21 mouse cellular contexts compared by ENCODE assay signal in the genomic region with DNA sequence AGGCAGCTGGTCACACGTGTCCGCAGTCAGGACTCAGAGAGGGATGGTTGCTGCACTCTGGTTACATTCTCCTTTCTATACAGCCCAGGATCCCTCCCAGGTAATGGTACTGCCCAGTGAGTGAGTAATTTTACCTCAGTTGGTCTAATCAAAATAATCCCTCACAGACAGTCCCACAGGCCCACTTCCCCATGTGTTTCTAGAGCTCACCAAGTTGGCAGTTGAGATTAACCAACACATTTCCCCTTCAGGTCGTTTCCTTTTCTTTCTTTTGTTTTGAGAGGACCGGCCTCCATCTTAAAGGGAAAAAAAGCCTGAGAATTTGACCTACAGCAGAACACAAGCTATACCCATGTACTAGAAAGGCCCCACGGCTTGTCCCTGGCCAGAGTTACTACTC. TPM values are rescaled to one million over a fixed set of nuclear protein-coding genes. Genes with fewer than 3 reads are reported as not detected.
"Had no signal": no experiment of that assay in that cellular context is flagged by ENCODE, and none has a peak within 500 bp of the region (broad histone marks: within the 10 kb centered on the region; RNA-seq: fewer than 3 reads in every experiment).

No protein-coding gene starts in this region.

- H3K9ac ChIP-seq: liver, embryonic 15.5 days; liver, postnatal 0 days; lung, embryonic 15.5 days; midbrain, embryonic 13.5 days; midbrain, embryonic 15.5 days; neural tube, embryonic 13.5 days; neural tube, embryonic 15.5 days had no signal

- H3K9me3 ChIP-seq: liver, embryonic 15.5 days; lung, embryonic 15.5 days; midbrain, embryonic 10.5 days; midbrain, embryonic 13.5 days; midbrain, embryonic 15.5 days; neural tube, embryonic 13.5 days; neural tube, embryonic 15.5 days had no signal

- H3K27me3 ChIP-seq: liver, embryonic 15.5 days; lung, embryonic 15.5 days; midbrain, embryonic 13.5 days; midbrain, embryonic 15.5 days; neural tube, embryonic 13.5 days; neural tube, embryonic 15.5 days had no signal

- ATAC-seq: liver, postnatal 0 days; lung, postnatal 0 days; midbrain, embryonic 13.5 days; midbrain, embryonic 15.5 days had no signal

- H3K4me3 ChIP-seq: liver, embryonic 15.5 days; lung, embryonic 15.5 days; midbrain, embryonic 10.5 days; midbrain, embryonic 13.5 days; midbrain, embryonic 15.5 days; myocyte; neural tube, embryonic 13.5 days; neural tube, embryonic 15.5 days had no signal

- H3K27ac ChIP-seq: liver, embryonic 15.5 days; lung, embryonic 15.5 days; macrophage; midbrain, embryonic 10.5 days; midbrain, embryonic 13.5 days; midbrain, embryonic 15.5 days; neural tube, embryonic 13.5 days; neural tube, embryonic 15.5 days had no signal

- DNase-seq: liver, postnatal 0 days; lung, adult 2 months; lung, postnatal 14 days; lung, postnatal 36 days; right cerebral cortex, postnatal 14 days; right cerebral cortex, postnatal 4 days; spleen, adult 18-20 months; thymus, adult 18-20 months; thymus, postnatal 14 days; thymus, postnatal 36 days had no signal

- H3K4me1 ChIP-seq: lung, embryonic 15.5 days had no signal

- H3K36me3 ChIP-seq: liver, embryonic 15.5 days; lung, embryonic 15.5 days; midbrain, embryonic 10.5 days; midbrain, embryonic 13.5 days; midbrain, embryonic 15.5 days; neural tube, embryonic 13.5 days; neural tube, embryonic 15.5 days had no signal

- H3K4me2 ChIP-seq: liver, embryonic 15.5 days; lung, embryonic 15.5 days; midbrain, embryonic 13.5 days; midbrain, embryonic 15.5 days; neural tube, embryonic 13.5 days; neural tube, embryonic 15.5 days had no signal

RNA-seq across cellular contexts. Expression of gene Megf11, which starts 39.5 kb away (rescaled TPM):
- total RNA-seq: megakaryocyte-erythroid progenitor cell, adult 5-6 weeks had no signal
- polyA plus RNA-seq: macrophage had no signal
